Mouse (Mus musculus): ENCODE measurements at regions not wholly inside any gene's neighbourhood (a gene's known extent, or its start where the extent isn't known, plus 50 kb on each side); places are given as distances from the start of the nearest gene placed in this dataset.

DNA sequence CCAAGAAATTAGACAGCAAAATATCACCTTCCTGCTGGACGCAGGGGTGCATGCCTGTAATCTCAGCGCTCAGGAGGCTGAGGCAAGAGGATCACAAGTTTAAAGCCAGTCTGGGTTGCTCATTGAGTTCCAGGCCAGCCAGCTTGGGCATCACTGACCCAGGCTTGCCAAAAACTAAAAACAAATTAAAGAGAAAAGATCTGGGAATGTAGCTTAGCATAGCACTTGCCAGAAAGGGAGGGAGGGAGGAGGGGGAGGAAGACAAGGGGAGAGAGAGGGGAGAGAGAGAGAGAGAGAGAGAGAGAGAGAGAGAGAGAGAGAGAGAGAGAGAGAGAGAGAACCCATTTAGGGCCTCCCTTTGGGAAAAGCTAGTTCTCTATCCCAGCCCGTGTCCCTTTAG lies 112.7 kb upstream of the Thy1 start:
- DNase-seq: no peak

DNA sequence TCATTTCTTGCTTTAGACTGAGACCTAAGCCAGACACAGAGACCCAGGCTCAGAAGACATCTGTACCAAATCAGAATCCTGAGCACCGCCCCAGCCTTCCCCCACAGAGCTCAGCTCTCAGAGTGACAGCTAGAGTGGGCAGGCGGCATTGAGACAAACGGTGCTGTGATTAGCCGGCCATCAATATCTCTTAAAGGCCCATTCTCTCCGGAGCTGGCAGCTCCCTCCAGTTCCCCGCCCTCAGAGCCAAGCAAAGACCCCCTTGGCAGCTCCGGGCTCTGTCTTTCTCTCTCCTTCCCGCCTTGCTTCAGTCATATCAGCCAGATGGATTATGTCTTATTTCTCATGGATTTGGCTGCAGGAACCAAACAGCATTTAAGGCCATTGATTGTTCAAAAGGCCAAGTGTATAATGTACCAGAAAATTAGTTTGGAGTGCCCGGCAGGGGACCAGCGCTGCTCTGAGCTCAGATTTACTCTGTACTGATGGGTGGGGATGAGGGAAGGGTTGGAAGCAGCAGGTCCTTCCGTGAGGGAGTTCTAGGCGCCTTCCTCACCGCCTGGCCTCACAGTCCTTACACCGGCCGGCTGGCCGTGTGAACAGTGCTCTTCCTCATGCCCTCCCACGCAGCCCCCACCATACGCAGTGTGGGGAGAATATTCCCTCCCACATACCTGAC lies 109.0 kb upstream of the Thy1 start:
- no peak for DNase-seq

DNA sequence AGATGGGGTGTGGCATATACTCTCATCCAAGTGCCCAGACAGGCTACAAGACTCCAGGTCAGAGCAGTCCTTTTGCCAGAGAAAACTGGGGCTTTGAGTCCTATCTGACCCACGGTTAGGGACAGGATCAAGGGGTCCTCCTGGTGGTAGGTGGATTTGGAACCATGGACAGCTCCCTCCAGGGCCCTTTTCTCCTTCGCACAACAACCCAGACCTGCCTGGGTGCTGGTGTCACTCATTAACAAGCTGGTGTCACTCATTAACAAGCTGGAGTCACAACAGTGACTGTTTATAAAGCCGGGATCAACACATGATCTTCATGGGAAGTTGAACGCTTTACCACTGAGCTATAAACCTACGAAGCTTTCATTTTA lies 108.5 kb upstream of the Thy1 start:
- DNase-seq: peak; percentile 46

DNA sequence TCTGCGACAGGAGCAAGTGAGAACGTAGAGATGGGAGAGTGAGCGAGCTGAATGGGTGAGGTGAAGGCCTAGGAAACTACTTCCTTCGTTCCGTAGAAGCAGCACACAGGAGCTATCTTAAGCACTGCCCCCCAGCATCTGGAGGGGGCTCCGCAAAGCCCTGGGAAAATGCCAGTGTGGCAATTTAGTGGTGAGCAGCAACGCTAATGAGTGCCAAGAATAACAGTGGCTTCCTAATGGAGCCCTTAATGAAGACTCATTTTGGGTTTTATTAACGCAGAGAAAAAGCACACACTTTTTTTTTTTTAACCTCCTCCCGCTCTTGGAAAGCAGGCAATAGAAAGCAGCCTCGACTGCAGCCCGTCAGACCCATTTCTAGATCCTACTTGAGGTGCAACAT lies 103.8 kb upstream of the Thy1 start:
- no peak for DNase-seq

DNA sequence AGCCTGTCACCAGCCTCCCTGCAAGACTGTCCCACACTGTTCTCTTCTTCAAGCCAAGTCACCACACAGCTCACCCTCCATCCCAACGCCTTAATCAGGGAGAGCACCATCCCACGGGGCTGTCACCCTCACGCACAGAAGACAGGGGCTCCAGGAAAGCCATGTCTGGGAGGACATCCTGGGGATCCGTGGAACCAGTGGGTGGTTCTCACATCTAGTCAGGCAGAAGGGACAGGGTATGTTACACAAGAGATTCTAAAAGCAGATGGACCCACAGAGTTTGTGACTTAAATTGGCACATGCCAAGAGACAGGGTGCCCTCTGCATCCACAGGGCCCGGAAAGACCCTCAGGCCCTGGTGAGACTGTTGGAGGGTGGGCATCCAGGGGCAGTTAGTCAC lies 101.0 kb upstream of the Thy1 start:
- no peak for DNase-seq

DNA sequence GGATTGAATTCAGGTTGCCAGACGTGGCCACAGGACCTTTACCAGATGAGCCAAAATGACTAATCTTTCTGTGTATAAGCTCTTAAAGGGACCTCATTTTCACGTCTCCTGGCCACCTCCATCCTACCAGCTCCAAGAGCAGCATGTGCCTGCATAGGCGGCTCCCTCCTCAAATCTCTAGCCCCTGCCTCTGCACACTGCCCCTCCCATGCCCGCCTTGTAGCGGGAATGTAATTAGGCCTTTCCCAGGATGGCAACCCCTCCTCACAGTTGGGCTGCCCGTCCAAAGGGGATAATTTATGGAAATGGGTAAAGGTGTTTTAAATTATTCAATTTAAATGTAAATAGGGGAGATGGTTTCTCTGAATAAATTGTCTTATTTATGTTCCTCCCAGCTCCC lies 99.7 kb upstream of the Thy1 start:
- DNase-seq: no peak

DNA sequence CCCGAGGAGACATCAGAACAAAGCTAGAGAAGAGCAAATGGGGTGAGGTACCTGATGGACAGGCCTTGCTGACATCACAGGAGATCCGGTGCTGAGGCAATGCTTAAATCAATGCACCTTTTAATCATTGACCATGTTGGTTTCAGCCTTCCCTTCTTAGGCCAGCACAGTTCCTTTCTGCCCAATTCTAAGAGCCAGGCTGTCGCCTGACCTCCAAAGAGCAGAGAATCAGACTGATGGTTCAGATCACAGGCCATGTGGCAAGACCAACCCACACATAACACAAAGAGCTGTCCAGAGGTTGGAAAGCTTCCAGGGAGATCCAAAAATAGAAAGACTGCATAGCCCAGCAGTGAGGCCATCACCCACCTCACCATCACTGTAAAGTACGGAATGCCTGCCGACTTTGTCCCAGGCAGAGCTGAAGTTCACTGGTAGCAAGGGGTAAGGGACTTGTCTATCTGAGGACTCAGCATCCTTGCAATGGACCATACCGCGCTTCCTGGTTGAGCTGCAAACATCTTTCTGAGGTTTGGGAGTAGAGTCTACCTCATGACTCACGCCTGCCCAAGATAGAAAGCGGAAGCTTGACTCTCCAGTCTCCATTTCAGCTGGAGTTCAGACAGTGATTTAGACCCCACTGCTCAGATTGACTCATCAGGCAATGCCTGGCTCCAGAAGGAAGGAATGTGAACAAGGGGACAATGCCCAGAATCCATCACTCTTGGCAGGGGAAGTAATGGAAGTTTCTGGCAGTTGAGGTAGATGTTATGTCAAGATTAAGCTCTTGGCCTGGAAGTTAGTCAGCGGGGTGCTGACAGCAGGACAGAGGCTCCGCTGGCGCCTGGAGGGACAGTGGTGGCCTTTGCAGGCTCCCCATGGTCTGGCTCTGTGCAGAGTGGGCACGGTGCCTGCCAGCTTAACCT lies 98.1 kb upstream of the Thy1 start:
- no peak for DNase-seq

DNA sequence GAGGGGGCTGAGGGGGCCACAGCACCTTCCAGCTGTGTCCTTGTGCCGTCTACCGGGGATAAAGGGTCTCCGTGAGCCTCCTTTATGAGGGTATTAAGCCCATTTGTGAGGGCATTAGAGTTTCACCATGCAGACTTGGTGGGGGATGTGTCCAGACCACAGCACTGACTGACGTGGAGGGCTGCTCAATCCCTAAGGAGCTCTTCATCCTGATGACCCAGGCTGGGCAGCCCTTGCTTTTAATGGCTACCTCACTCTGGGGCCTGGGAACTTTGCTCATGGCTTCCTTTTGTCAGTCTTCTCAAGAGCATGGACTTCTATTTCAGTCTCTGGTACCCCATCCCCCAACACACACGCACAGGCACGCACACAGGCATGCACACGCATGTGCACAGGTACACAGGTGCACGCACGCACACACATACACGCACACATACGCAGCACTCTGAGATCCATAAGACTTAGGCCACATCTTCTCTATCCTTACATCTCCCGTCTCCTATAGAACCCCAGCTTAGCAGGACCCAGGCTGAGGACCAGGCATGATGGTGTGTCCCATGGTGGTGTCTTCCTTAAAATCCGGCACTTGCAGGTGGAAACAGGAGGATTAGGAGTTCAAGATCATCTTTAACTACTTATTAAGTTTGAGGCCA lies 97.1 kb upstream of the Thy1 start:
- no peak for DNase-seq

DNA sequence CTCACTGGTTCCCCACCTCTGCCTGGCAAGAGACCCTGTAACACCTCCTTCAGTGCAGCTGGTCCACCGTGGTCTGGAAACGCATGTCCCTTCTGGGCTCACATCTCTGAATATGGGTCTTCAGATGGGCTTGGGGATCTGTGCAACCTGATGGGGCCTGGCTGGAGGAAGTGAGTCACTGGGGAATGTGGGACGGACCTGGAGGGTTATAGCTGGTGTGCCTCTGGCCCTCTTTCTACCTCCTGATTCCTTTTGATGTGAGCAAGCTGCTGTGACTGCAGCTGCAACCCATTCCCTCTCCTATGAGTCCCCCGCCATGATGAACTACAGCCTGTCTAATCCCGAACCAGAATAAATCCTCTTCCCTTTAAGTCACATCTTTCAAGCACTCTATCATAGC lies 96.1 kb upstream of the Thy1 start:
- no peak for DNase-seq

DNA sequence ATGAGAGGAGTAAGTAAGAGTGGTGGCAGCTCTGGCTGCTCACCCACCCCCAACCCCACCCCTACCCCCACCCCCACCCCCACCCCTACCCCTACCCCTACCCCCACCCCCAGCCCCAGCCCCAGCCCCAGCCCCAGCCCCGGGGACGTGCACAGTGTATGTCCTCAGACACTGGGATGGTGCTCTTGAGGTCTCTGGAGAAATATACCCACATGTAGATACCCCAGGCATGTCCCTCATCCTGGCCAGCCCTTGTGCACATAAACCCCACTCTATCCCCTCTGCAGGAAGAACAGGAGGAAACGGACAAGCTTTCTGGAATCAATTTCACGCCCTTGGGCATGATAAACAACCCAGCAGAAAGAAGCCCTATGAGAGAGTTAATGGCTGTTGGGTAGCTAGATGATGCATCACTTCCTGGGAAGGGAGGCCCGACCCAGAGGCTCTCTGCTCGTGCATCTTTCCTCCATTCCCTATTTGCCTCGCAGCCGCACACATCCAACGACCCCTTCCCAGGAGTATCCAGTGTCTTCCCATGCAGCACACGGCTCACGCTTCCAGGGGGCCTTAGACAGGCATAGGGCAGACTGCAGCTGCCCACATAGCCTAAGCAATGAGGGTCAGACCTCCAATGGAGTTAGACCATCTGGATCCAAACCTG lies 95.6 kb upstream of the Thy1 start:
- DNase-seq: peak; percentile 30

DNA sequence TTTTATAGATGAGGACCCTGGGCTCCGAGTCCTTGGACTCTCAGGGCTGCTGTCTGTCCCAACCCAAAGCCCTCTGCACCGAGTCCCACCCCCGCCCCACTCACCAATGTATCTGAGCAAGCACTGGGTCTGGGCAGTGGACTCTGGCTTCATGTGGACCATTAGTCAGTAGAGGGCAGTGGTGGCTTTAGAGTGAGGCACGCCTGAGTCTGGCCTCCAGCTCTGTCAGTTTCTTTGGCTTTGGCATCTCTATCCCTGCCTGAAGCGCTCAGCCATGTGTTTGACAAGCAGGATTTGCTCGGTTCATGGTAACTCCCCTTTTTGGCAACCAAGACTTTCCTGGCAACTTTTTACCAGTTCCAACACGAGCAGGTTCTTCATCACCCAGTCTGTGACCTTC lies 90.1 kb upstream of the Thy1 start:
- DNase-seq: peak; percentile 57

DNA sequence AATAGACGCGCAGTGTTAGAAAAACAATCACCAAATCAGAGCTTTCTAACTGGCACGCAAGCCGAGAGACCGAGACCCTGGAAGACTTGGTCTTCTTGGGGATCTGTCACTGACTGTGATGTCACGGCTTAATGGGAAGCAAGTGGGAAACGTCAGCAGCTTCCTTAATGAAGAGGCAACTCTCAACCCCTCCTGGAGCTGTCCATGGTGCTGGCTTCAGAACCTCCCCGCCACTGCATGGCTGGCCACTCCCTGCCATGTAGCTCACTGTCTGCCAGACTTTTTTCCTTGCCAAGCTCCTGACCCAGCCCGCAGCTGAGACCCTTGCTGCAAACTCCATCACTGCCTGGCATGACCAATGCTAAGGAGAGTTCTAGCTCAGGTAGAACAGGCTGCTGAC lies 83.6 kb upstream of the Thy1 start:
- peak; percentile 80 for DNase-seq

DNA sequence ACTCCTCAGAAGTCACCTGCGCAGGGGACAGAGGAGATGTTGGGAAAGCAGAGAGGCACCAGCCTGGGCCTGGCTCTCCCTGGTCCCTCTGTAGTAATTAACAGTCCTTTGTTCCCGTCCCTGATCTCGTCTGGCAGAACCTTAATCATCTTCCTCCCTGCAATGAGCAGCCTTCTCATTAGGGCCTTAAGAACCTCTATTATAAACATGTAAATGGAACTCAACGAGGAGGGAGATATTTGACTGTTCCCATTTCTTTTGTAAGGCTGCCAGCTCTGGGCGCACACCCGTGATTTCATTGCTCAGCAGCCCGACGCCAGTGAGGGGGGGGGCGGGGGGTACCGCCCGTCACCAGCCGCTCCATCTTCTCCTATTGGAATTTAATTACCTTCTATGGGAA lies 81.8 kb upstream of the Thy1 start:
- DNase-seq: peak; percentile 80

DNA sequence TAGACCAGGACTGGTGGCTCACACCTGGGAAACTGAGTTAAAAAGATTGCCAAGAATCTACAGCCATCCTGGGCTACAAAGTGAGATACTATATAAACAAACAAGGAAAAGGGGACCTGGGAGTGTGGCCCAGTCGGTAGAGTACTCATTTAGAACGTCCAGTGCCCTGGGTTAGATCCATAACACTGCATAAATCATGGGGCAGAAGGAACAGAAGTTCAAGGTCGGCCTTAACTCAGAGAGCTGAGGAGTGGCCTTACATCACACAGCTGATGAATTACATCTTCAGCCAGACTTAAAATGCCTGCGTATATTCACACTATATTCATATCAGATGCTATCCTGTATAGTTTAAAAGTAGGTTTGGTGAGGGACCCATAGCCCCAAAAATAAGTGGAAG lies 78.0 kb upstream of the Thy1 start:
- DNase-seq: no peak

DNA sequence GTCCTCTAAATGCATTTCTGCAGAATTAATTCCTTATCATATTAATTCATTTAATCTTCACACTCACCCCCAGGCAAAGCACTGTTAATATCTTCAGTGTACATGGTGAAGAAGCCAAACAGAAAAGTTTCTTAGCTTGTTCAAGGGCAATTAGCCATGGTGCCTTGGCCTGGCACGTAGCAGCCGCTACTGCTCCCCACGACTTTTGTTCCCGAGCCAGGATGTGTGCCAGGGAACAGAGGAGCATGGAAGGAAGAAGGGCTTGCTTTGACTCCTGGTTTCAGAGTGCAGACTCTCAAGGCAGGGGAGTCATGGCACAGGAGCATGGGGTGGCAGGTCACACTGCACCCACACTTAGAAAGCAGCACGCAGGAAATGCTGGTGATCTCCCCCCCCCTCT lies 77.4 kb upstream of the Thy1 start:
- no peak for DNase-seq

DNA sequence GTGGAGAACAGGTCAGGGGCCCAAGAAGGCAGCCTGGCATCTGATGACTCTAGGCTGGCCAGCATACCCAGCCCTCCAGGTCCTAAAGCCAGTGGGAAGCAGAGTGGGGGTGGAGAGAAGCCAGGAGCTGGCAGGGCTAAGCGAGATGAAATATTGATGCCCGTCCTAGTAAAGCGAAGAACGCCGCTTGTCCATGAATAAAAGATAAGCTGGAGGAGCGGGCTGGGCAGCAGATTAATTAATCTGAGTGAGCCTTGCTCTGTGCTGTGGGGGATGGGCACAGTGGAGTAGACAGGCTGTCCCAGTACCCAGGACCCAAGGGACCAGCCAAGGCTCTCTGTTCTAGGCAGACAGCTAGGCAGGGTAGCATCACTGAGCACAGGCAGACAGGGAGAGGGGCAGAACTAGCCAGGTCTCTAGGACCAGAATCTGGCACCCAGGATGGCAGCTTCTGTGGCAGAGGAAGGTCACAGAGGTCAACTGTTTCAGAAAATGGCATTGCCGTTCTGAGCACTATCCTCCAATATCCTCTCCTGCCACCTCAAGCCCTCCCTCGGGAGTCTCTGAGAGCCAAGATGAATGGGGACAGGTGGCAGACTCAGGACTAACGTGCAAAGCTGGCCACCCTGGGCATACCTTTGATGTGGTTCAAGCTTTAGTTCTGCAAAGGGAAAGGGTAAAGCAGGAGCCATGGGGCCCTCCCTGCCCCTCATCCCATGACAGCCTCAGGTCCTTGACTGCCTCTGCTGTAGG lies 73.0 kb upstream of the Thy1 start:
- DNase-seq: peak; percentile 56

DNA sequence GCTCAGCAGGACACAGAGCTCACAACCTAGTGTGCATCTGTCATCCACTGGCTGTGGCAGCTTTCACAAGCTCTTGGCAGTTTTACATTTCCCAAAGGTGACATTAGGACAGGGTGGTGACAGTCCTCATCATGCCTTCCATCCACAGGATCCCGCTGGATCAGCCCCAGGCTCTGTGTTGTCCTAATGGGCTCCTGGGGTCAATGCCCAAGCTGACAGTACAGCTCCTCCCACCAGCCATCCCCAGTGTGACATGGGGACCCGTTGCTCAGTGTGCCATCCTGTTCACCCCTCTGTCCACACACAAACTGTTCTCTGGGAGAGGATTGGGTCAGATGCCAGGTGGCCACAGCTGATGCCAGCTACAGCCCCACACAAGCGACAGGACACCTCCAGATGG lies 72.3 kb upstream of the Thy1 start:
- no peak for DNase-seq

DNA sequence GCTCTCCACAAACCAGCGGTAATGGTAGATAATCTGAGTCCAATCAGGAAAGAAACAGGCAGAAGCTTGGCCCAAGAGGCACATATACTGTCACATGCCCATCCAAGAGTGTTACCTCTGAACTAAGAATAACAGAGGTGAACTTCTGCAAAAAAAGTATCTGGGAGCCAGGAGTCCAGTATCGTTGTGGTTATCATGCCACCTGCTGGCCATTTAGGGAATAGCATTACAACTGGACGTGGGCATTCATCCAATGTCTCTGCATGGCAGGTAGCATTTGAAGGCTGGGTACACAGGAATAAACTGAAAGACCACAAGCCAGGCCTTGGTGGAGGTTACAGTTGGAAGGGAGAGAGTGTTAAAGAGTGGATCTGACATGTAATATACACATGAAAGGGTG lies 70.9 kb upstream of the Thy1 start:
- peak; percentile 75 for DNase-seq

DNA sequence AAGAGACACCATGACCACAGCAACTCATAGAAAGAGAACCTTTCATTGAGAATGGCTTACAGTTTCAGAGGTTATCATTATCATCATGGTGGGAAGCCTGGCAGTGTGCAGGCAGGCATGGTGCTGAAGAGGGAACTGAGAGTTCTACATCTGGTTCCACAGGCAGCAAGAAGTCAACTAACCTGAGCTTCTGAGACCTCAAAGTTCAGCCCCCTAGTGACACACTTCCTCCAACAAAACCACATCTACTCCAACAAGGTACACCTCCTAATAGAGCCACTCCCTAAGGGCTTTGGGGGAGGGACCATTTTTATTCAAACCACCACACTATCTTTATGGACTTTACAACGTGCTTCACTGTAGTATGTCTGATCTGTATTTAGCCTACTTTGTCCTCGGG lies 67.8 kb upstream of the Thy1 start:
- no peak for DNase-seq

DNA sequence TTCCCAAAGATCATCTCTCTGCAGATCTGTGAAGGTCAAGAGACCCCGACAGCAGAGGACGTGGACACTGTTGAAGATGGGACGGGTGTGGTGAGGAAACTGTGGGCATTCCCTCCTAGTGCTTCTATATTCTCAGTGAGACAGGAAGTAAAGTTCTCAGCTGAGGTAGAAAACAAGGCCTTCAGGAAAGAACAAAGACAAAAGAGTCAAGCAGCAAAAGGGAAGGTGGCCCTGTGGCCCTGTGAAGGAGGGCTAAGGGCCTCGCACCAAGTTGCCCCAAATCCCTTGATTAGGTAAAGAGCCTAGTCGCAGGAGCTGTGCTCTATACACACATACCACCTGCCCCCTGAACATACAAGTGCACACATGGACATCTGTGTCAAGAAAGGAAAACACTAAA lies 66.8 kb upstream of the Thy1 start:
- DNase-seq: no peak

DNA sequence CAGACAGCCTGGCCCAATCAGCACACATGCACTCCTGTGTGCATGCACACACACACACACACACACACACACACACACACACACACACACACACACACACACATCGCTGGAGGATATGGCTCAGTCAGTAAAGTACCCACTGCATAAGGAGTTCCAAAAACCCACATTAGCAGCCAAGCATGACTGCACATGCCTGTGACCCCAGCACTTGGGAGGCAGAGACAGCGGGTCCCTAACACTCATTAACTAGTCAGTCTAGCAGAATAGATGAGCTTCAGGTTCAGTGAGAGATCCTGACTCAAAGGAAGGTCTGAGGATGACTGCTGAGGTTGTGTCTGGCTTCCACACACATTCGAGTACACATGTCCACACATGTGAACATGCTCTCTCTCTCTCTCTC lies 65.4 kb upstream of the Thy1 start:
- DNase-seq: no peak

DNA sequence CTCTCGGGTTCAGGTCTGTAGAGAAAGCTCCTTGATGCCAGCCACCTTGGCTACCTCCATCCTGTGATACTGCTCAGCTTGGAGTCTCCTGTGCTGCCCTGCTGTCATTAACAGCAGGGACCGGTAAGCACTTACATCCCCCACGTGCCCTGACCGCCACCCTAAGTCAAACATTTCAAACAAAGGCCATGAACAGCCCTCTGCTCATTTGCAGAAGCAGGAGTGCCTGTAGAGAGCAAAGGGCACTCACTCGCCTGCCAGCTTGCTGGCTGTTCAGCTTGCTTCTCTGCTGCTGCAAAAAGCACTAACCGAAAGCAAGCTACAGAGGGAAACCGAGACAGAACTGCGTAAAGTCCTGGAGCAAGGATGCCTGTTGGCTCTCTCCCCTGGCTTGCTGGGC lies 61.8 kb upstream of the Thy1 start:
- DNase-seq: no peak

DNA sequence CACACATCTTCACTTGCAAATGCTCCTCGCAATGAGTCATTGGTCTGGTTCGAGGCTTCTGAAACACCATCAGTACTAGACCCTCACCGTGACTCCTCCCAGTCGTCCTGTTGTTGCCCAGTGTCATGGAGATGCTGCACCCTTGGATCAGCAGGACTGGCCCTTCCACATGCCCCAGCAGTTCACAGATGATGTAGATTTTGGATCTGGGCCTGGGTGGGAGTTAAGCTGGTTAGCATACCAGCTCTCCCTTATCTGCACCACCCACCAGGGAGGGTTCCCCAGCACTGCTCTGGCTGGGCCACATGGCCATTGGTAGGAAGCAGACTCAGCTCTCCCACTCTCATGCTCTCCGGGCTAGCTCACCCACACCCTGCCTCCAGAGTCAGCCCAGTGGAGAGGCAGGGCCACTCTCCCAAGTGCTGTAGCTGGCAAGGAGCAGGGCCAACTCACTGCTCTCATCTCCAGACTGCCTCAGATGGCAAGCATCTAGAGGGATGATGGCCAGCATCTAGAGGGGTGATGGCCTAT lies 60.8 kb upstream of the Thy1 start:
- DNase-seq: no peak

All from retina, postnatal 1 day (tissue).